Mouse (Mus musculus) hindbrain, embryonic 12.5 days (tissue): ENCODE data around the gene Syne2. TPM values are rescaled to one million over a fixed set of nuclear protein-coding genes. Genes with fewer than 3 reads are reported as not detected.

ENCODE experiments used
- ATAC-seq: fragments of 200-750 bp; cut with Nextera tagmentation; 2 replicates; pipeline ENCODE4 v1.8.0; 2017; ENCODE audit warnings: moderate TSS enrichment; ENCODE audit not compliant: low FRiP score
- H3K27ac ChIP-seq: fragments of 300-500 bp; sonication (generic); 2 replicates; pipeline ENCODE4 v1.5.1; 2016; ENCODE audit warnings: mild to moderate bottlenecking
- H3K27me3 ChIP-seq: fragments of 300-500 bp; sonication (generic); 2 replicates; pipeline ENCODE4 v1.6.1; 2016; ENCODE audit warnings: mild to moderate bottlenecking
- H3K36me3 ChIP-seq: fragments of 300-500 bp; sonication (generic); 2 replicates; pipeline ENCODE4 v1.6.1; 2016; ENCODE audit warnings: mild to moderate bottlenecking
- H3K4me1 ChIP-seq: fragments of 300-500 bp; sonication (generic); 2 replicates; pipeline ENCODE4 v1.6.1; 2016
- H3K4me2 ChIP-seq: fragments of 300-500 bp; sonication (generic); replicated peaks from 2 replicates; pipeline ENCODE4 v1.6.1; 2016; ENCODE audit warnings: mild to moderate bottlenecking
- H3K4me3 ChIP-seq: fragments of 300-500 bp; sonication (generic); 2 replicates; pipeline ENCODE4 v1.5.1; 2016; ENCODE audit warnings: mild to moderate bottlenecking
- H3K9ac ChIP-seq: fragments of 300-500 bp; sonication (generic); 2 replicates; pipeline ENCODE4 v1.6.1; 2016; ENCODE audit warnings: mild to moderate bottlenecking, moderate library complexity
- H3K9me3 ChIP-seq: fragments of 300-500 bp; sonication (generic); replicated peaks from 2 replicates; pipeline ENCODE4 v1.6.1; 2016; ENCODE audit warnings: mild to moderate bottlenecking
- WGBS: fragments of 180-500 bp; shearing (Covaris S2); methylation state at CpG from one replicate; pipeline ENCODE4 v1.1.7; 2016; 5-methylcytosine and 5-hydroxymethylcytosine counted together
- polyA plus RNA-seq: library from polyadenylated mRNA; unstranded; fragments of >200 nt; fragmentation: Nextera tagmentation; extraction: Ambion mirVana; gene quantifications from 2 replicates; pipeline ENCODE4 v1.2.1, GENCODE M21; 2016

Gene Syne2
- polyA plus RNA-seq, 1 experiment from 2014 or later, result 92.8 TPM

DNA sequence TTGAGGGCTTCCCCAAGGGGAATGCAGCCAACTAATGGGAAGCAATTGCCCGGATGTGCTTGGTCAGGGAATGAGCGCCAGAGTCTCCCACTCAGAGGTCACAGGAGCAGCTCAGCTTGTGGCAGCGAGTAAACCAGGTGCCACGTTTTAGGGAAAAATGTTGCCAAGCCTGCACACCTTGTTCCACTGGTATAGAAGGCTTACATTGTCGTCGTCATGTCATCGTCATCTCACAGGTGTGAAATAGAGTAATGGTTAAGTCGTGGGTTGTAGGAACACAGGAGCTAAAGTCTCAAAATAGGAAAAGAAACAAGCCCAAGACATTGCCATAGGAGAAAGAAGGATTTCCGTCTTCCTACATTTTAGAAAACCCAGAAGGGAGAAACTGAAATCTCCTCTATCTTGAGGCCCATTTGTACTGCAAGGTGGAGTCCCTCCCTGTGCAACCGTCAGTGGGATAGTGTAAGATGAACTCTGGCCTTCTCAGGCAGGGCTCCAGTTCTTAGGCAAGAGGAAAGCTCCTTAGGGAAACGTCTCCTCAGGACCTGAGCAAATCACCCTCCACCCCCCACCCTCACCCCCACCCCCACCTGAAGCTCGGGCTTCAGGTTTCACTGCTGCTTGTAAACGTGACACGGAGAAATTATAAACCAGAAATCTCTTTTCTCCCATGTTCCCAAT lies 263.1 kb downstream of the Syne2 start:
- H3K9ac ChIP-seq, result peak overlapping the region; percentile 57
- peak overlapping the region; percentile 34 for H3K4me3 ChIP-seq
- H3K36me3 ChIP-seq, result peaks cover 24% of the 10 kb centered on the region
- H3K4me1 ChIP-seq, result peaks cover 15% of the 10 kb centered on the region
- H3K9me3 ChIP-seq, result no peaks in the 10 kb centered on the region
- peak overlapping the region; percentile 53 for H3K4me2 ChIP-seq
- peak overlapping the region; percentile 82 for H3K27ac ChIP-seq
- ATAC-seq, result no peak
- WGBS, result 46% methylated on average over 14 of the region's 14 CpGs
- H3K27me3 ChIP-seq, result no peaks in the 10 kb centered on the region

DNA sequence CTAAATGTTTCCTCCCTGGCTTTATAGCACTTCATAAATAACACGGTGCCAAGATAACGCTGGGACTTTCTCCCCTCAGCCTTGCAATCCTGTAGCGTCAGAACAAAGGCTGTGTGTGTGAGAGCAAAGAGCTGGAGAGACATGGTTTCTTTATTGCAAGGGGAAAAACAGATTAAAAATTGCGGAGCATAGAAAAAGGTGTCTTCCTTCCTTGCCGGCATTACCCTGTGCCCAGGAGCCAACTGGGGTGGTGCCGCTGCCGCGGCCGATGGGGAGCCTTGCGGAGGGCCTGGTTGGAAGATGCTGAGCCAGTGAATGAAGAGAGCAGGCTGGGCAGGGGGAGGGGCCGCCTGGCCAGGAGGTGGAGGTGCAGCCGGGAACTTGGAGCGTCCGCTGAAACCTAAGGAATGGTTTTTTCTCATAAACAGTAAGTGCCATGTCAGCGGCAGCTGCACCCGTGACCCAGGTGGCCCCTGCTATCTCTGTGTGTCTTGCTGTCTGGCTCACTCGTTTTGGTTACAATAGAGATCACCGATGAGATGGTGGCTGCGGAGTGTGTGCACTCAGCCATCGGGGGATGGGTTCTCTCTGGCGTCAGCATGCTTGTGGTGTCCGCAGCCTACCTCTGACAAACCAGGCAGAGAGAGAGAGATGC lies 263.8 kb downstream of the Syne2 start:
- H3K4me3 ChIP-seq, result peak overlapping the region; percentile 34
- 5% methylated on average over 22 of the region's 22 CpGs for WGBS
- peak overlapping the region; percentile 57 for H3K9ac ChIP-seq
- H3K9me3 ChIP-seq, result no peaks in the 10 kb centered on the region
- peaks cover 17% of the 10 kb centered on the region for H3K4me1 ChIP-seq
- ATAC-seq, result peak; percentile 96
- peaks cover 18% of the 10 kb centered on the region; the same call in 1 of the 2 replicates for H3K36me3 ChIP-seq
- H3K4me2 ChIP-seq, result peak overlapping the region; percentile 53
- H3K27ac ChIP-seq, result peak overlapping the region; percentile 82
- no peaks in the 10 kb centered on the region for H3K27me3 ChIP-seq

DNA sequence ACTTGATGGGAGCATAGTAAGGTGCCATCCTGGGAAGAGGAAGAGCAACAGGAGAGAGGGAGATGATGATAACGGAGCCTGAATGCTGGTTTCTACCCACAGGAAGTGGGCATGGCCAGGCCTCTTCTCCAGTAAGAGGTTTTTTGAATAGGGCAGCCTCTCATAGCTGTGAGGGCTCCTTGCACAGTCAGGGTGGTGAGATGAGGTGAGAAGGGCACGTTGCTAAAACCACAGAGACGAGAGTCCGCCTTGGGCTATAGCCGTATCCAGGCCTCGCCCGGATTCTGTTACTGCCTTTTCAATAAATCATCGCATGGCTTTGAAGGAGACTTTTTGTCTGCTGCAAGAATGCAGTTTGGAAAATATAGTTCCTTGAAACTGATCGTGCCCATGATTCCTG lies 267.1 kb downstream of the Syne2 start:
- Histone ChIP-seq H3K27ac (no peak overlapping the region), H3K27me3 (no peaks in the 10 kb centered on the region), H3K4me1 (peaks cover 17% of the 10 kb centered on the region), H3K36me3 (peaks cover 19% of the 10 kb centered on the region), H3K9ac (no peak overlapping the region), H3K4me3 (no peak overlapping the region), H3K4me2 (no peak overlapping the region), H3K9me3 (no peaks in the 10 kb centered on the region)
- 82% methylated on average over 9 of the region's 9 CpGs for WGBS
- ATAC-seq, result no peak

DNA sequence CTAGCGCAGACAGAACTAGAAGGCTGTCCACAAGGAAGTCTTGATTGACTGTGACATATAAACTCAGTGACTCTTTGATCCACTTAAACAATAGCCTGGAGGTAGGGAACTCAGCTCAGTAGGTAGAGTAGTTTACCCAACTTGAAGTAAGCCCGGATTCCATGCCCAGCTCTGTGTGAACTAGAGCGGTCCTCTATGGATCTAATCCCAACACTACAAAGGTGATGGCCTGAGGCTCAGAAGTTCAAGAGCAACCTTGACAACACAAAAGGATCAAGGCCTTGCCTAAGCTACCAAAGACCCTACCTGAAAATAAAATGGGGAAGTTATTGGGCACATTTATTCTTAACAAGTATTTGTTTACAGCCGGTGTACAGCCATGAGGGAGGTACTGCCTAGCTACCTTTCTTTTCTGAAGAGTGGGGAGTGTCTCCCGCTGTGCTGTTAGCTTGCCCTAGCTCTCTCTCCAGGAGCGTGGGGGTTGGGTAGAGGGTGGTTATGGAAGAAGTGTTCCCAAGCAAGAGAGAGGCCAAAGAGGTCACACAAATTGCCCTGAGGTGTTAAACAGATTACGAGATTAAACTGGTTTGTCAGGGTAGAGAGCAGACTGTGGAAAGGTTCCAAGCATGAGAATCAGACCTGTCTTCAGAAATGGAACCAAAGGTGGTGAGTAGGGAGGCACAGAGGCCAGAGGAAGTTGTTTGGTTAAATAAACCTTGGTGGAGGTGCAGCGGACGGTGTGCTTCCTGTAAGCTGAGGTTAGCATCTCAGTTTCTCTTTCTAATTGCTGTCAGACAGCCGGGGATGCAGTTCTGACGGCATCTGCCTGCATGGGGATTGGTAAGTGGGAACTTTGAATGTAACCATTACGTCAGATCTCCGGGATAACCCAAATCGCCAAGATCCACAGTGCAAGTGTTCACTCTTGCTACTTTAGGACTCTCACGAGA lies 268.3 kb downstream of the Syne2 start:
- Histone ChIP-seq H3K27me3 (no peaks in the 10 kb centered on the region), H3K9me3 (no peaks in the 10 kb centered on the region), H3K36me3 (peaks cover 26% of the 10 kb centered on the region), H3K9ac (no peak overlapping the region), H3K4me1 (peaks cover 8% of the 10 kb centered on the region), H3K27ac (no peak overlapping the region), H3K4me3 (no peak overlapping the region), H3K4me2 (no peak overlapping the region)
- no peak for ATAC-seq
- 73% methylated on average over 15 of the region's 15 CpGs for WGBS

DNA sequence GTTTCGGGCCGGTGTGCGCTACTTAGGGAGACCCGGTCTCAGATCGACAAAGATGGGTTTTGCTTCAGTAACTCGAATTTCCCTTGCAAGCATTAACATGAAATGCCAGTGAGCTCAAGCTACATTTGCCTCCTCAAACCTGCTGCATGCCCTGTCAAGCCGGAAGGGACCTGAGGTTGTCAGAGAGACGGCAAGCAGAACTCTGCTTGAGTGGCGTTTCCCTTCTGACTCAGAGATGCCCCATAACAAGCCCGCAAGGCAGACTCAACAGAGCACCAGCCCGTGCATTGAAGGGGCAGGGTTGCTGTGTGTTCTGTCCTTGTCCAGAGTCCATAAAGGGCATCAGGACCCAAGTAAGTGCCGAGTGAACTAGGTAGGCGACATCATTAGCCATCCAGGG lies 269.1 kb downstream of the Syne2 start:
- 89% methylated on average over 13 of the region's 13 CpGs for WGBS
- H3K36me3 ChIP-seq, result peaks cover 29% of the 10 kb centered on the region
- no peak overlapping the region for H3K4me2 ChIP-seq
- H3K27ac ChIP-seq, result no peak overlapping the region
- H3K9me3 ChIP-seq, result no peaks in the 10 kb centered on the region
- no peaks in the 10 kb centered on the region for H3K27me3 ChIP-seq
- ATAC-seq, result no peak
- no peak overlapping the region for H3K9ac ChIP-seq
- peaks cover 3% of the 10 kb centered on the region; the same call in 1 of the 2 replicates for H3K4me1 ChIP-seq
- no peak overlapping the region for H3K4me3 ChIP-seq

DNA sequence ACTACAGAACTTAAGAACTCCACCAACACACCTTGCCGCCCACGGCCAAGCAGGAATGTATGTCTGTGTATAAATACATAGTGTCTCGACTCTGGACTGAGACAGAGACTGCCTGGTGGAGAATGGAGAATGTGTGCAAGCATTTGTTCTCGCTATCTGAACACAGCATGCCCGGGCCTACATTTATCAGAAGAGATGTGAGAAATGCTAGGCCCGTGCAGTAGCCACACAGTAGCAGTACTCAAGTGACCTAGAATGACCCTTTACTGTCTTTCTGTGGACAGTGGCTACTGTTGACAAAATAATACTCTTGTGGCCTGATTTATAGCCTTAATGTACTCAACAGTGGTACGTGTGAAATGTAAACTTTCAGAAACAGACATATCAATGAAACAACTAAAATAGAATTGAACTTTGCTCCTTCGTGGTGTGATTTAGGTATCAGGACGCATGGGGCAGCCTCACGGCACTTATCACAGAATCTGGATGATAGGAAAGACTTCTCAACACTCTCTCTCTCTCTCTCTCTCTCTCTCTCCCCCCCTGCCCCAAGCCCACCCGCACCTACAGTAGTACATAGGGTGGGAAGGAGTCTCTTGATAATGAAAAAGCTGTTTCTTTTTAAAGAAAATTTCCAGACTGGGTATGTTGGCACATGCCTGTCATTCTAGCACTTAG lies 275.0 kb downstream of the Syne2 start:
- Histone ChIP-seq H3K27ac (no peak overlapping the region), H3K27me3 (no peaks in the 10 kb centered on the region), H3K4me2 (no peak overlapping the region), H3K36me3 (peaks cover 61% of the 10 kb centered on the region), H3K9ac (no peak overlapping the region), H3K4me3 (no peak overlapping the region), H3K9me3 (no peaks in the 10 kb centered on the region), H3K4me1 (no peaks in the 10 kb centered on the region)
- ATAC-seq, result no peak
- WGBS, result 91% methylated on average over 11 of the region's 11 CpGs

DNA sequence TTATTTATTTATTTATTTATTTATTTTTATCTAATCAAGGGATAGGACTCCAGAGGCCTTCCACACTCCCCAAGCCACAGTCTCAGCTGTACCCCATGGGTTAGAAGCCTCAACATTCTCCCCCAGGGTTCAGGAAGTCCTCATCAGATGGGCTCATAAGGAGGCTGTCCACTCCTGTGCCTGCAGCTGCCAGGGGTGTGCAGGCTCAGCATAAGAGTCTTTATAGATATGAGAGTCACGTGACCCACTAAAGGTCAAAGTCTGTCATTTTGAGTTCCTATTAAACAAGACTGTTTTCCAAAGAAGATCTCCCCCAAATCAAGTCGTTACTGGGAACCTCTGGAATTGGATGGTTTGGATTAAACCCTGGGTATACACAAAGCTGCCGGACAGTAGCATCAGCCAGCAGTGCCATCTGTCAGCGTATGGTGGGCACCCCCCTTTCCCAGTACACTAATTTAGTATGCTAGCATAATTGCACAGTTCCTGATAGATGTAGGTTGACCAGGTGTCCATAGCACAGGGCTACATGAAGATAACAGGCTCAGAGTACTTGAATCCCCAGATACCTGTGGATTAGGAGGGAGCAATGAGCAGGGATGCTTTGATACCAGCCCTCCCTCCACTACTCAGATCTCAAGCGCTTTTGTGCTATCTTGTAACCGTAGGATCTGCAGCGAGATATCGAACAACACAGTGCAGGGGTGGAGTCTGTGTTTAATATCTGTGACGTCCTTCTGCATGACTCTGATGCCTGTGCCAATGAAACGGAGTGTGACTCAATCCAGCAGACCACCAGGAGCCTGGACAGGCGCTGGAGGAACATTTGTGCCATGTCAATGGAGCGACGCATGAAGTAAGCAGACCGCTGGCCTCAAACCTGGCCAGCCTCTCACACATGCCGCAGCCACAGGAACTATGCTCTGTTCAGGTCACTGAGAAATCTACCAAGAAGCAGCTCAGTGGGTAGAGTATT lies 276.0 kb downstream of the Syne2 start:
- 91% methylated on average over 15 of the region's 15 CpGs for WGBS
- Histone ChIP-seq H3K9ac (no peak overlapping the region), H3K9me3 (no peaks in the 10 kb centered on the region), H3K27ac (no peak overlapping the region), H3K4me3 (no peak overlapping the region), H3K36me3 (peaks cover 64% of the 10 kb centered on the region), H3K4me2 (no peak overlapping the region), H3K4me1 (no peaks in the 10 kb centered on the region), H3K27me3 (no peaks in the 10 kb centered on the region)
- ATAC-seq, result no peak

DNA sequence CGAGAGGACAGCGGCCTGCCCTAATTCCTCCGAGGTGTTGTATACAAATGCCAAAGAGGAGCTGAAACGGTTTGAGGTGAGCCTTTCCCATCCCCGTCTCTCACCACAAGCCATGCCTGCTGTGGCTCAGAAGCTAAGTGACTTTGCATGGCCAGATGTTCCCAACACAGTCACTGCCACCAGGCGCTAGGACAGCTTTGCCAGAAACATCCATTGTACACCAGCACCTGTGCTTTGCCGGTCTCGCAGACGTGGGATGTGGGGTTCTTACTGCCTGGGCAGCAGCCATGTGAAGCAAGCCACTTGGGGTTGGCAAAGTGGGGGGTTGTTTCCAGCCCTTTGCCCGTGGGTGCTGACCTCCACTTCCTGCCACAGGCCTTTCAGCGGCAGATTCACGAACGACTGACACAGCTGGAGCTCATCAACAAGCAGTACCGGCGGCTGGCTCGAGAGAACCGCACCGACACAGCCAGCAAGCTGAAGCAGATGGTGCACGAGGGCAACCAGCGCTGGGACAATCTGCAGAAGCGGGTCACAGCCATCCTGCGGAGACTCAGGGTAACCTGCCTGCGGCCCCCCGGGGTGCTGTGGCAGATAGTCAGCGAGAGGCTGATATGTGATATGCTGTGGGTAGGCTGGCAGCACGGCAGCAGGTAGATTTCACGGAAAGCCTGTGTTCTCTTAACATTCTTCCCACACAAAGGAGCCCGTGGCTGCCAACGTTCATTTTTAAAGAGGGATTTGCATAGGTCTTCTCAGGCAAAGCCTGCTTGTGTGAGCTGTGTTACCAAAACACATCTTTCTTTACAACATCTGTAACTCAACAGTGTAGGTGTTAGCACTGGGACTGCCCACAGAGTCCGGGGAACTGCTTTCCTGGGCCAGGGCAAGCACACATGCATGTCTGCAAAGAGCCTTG lies 277.4 kb downstream of the Syne2 start:
- 0 out of 2 replicates have a peak overlapping the region, but pooled peaks have one; percentile 3 for H3K27ac ChIP-seq
- no peak overlapping the region for H3K4me3 ChIP-seq
- no peaks in the 10 kb centered on the region for H3K4me1 ChIP-seq
- no peak for ATAC-seq
- H3K36me3 ChIP-seq, result peaks cover 75% of the 10 kb centered on the region
- 62% methylated on average over 30 of the region's 30 CpGs for WGBS
- H3K27me3 ChIP-seq, result no peaks in the 10 kb centered on the region
- no peaks in the 10 kb centered on the region for H3K9me3 ChIP-seq
- no peak overlapping the region for H3K4me2 ChIP-seq
- no peak overlapping the region for H3K9ac ChIP-seq

DNA sequence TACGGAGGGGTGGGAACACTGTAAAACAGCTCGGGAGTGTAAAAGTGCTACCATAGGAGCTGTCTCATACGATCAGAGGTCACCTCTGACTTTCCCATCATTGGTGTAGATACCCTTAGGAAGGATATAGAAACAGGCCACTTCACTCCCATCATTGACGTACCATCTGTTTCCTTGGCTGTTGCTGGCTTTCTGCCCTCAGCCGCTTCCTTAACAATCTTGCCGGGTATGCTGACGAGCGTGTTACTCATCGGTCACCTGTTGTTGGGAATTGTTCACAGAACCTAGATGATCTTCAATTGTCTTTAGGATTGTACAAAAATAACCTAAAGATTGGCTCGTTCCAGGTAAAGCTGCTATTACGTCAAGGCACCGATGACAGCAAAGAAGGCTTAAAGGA lies 284.7 kb downstream of the Syne2 start:
- no peaks in the 10 kb centered on the region for H3K9me3 ChIP-seq
- no peak for ATAC-seq
- WGBS, result 95% methylated on average over 12 of the region's 12 CpGs
- H3K4me1 ChIP-seq, result no peaks in the 10 kb centered on the region
- H3K4me3 ChIP-seq, result no peak overlapping the region
- H3K4me2 ChIP-seq, result no peak overlapping the region
- H3K9ac ChIP-seq, result no peak overlapping the region
- no peaks in the 10 kb centered on the region for H3K27me3 ChIP-seq
- H3K27ac ChIP-seq, result no peak overlapping the region
- peaks cover 94% of the 10 kb centered on the region for H3K36me3 ChIP-seq

DNA sequence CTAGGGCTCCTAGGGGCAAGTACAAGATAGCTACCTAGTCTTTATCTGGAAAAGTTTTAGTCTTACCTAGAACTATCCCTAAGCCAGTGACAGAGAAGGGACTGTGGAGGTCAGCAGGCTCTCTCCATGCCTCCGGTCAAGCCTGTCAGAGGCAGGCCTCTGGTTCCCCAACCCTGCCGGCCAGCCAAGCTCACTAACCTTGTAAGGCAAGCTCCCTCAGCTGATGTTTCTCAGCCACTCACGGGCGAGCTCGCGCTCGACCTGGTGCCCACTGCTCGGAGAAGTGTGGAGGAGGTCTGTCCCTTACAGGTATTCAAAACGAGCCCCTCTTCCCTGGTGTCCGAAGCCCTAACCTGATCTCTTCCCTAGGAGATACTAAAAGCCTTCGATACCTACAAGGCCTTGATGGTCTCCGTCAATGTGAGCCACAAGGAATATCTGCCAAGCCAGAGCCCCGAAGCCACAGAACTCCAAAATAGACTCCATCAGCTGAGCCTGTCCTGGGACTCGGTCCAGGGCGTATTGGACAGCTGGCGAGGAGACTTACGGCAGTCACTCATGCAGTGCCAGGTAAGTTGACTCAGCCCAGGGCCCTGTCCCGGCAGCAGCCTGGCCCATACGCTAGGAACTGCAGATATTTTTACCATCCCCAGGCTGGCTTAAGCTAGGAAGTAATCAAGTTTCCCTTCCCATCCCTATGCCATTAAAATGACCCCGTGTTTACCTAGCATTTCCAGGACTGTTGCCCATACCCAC lies 286.8 kb downstream of the Syne2 start:
- Histone ChIP-seq H3K9ac (no peak overlapping the region), H3K4me3 (no peak overlapping the region), H3K27me3 (no peaks in the 10 kb centered on the region), H3K9me3 (no peaks in the 10 kb centered on the region), H3K27ac (no peak overlapping the region), H3K4me1 (no peaks in the 10 kb centered on the region), H3K36me3 (peaks cover 94% of the 10 kb centered on the region), H3K4me2 (no peak overlapping the region)
- 94% methylated on average over 20 of the region's 20 CpGs for WGBS
- ATAC-seq, result no peak
